Mouse (Mus musculus) midbrain, postnatal 0 days (tissue): ENCODE data around the gene Stip1. TPM values are rescaled to one million over a fixed set of nuclear protein-coding genes. Genes with fewer than 3 reads are reported as not detected.
"Not testable (repeated sequence)": the region's sequence is repeated elsewhere in the genome, so short reads cannot be mapped to it uniquely, and the experiment has no call there.

Experiments
- ATAC-seq: fragments of 200-750 bp; cut with Nextera tagmentation; 2 replicates; pipeline ENCODE4 v1.8.0; 2017; ENCODE audit warnings: moderate number of reproducible peaks, mild to moderate bottlenecking, moderate TSS enrichment, moderate library complexity; ENCODE audit not compliant: low FRiP score
- DNase-seq: peaks from one replicate; pipeline ENCODE4 v3.0.0-alpha.2; 2015; ENCODE audit warnings: low spot score
- H3K27ac ChIP-seq: fragments of 300-500 bp; sonication (generic); 2 replicates; pipeline ENCODE4 v1.5.1; 2014; ENCODE audit warnings: low read depth, mild to moderate bottlenecking, low read length, mixed read lengths
- H3K27me3 ChIP-seq: fragments of 300-500 bp; sonication (generic); 2 replicates; pipeline ENCODE4 v1.6.1; 2014; ENCODE audit warnings: low read length, control low read depth, mixed read lengths; ENCODE audit not compliant: insufficient read depth
- H3K36me3 ChIP-seq: fragments of 300-500 bp; sonication (generic); 2 replicates; pipeline ENCODE4 v1.6.1; 2014; ENCODE audit warnings: low read length, control low read depth, mixed read lengths; ENCODE audit not compliant: insufficient read depth
- H3K4me1 ChIP-seq: fragments of 300-500 bp; sonication (generic); 2 replicates; pipeline ENCODE4 v1.6.1; 2014; ENCODE audit warnings: mild to moderate bottlenecking, control low read depth, antibody characterized with exemption, low read length, mixed read lengths; ENCODE audit not compliant: insufficient read depth
- H3K4me2 ChIP-seq: fragments of 300-500 bp; sonication (generic); 2 replicates; pipeline ENCODE4 v1.6.1; 2014; ENCODE audit warnings: low read depth, mild to moderate bottlenecking, low read length, mixed read lengths; ENCODE audit not compliant: poor library complexity, severe bottlenecking
- H3K4me3 ChIP-seq: fragments of 300-500 bp; sonication (generic); 2 replicates; pipeline ENCODE4 v1.5.1; 2014; ENCODE audit warnings: low read depth, mild to moderate bottlenecking, low read length, moderate library complexity
- H3K9ac ChIP-seq: fragments of 300-500 bp; sonication (generic); replicated peaks from 2 replicates; pipeline ENCODE4 v1.6.1; 2014; ENCODE audit warnings: mild to moderate bottlenecking, low read length, moderate library complexity, mixed read lengths; ENCODE audit not compliant: poor library complexity, severe bottlenecking
- H3K9me3 ChIP-seq: fragments of 300-500 bp; sonication (generic); 2 replicates; pipeline ENCODE4 v1.6.1; 2016; ENCODE audit warnings: low read length, control low read depth
- CTCF ChIP-seq: IDR thresholded peaks from 2 replicates; pipeline ENCODE4 v1.5.1; 2016; ENCODE audit warnings: antibody characterized with exemption, mild to moderate bottlenecking
- WGBS: fragments of 180-500 bp; shearing (Covaris S2); extraction: QIAGEN DNeasy Blood & Tissue Kit; methylation state at CpG from one replicate; pipeline ENCODE4 v1.1.7; 2014; 5-methylcytosine and 5-hydroxymethylcytosine counted together
- polyA plus RNA-seq: library from polyadenylated mRNA; unstranded; fragments of >200 nt; fragmentation: Nextera tagmentation; extraction: Ambion mirVana; gene quantifications from 2 replicates; pipeline ENCODE4 v1.2.1, GENCODE M21; 2015
- total RNA-seq: library from RNA; depleted of rRNA; stranded (reverse); fragments of >200 nt; gene quantifications from 2 replicates; pipeline ENCODE4 v1.2.3, GENCODE M21; 2014

The Stip1 gene
- total and polyA plus RNA-seq, 2 experiments from 2014 or later, result 97.0 to 142 TPM

- H3K4me1 ChIP-seq, result peaks cover 21% of the 10 kb centered on the region; the same call in 1 of the 2 replicates
- DNase-seq, result no peak
- peak overlapping the region; percentile 62 for H3K9ac ChIP-seq
- H3K4me3 ChIP-seq, result peak overlapping the region; percentile 62
- 48% methylated on average over 20 of the region's 21 CpGs for WGBS
- peak overlapping the region; percentile 87 for H3K4me2 ChIP-seq
- no peak overlapping the region for H3K27ac ChIP-seq
- TF ChIP-seq CTCF, result no peak
- peaks cover 7% of the 10 kb centered on the region for H3K36me3 ChIP-seq
- no peaks in the 10 kb centered on the region for H3K27me3 ChIP-seq
- H3K9me3 ChIP-seq, result no peaks in the 10 kb centered on the region
- no peak for ATAC-seq
Measured at GRCm38 (mm10) chr19:6995255-6995991, 44.3 kb downstream of the Stip1 start.

- H3K9ac ChIP-seq, result no peak overlapping the region
- peaks cover 7% of the 10 kb centered on the region for H3K36me3 ChIP-seq
- ATAC-seq (no peak), DNase-seq (no peak)
- H3K9me3 ChIP-seq, result no peaks in the 10 kb centered on the region
- H3K4me1 ChIP-seq, result peaks cover 21% of the 10 kb centered on the region; the same call in 1 of the 2 replicates
- no peak overlapping the region for H3K4me3 ChIP-seq
- WGBS, result 86% methylated on average over 8 of the region's 8 CpGs
- H3K4me2 ChIP-seq, result no peak overlapping the region
- no peak overlapping the region for H3K27ac ChIP-seq
- no peaks in the 10 kb centered on the region for H3K27me3 ChIP-seq
- no peak for TF ChIP-seq CTCF
Measured at GRCm38 (mm10) chr19:6994489-6994888, 45.3 kb downstream of the Stip1 start.

- no peak for ATAC-seq
- DNase-seq, result no peak
- WGBS, result 87% methylated on average over 8 of the region's 8 CpGs
- Histone ChIP-seq H3K27me3 (no peaks in the 10 kb centered on the region), H3K4me1 (peaks cover 21% of the 10 kb centered on the region; the same call in 1 of the 2 replicates), H3K27ac (no peak overlapping the region), H3K4me3 (no peak overlapping the region), H3K9me3 (no peaks in the 10 kb centered on the region), H3K36me3 (peaks cover 2% of the 10 kb centered on the region), H3K9ac (no peak overlapping the region), H3K4me2 (no peak overlapping the region)
- no peak for TF ChIP-seq CTCF
Measured at GRCm38 (mm10) chr19:6994002-6994401, 45.8 kb downstream of the Stip1 start.

GRCm38 (mm10) chr19:6993011-6993770, 46.6 kb downstream of the Stip1 start:
- Histone ChIP-seq H3K4me3 (peak overlapping the region; percentile 44), H3K4me2 (peak overlapping the region; percentile 92), H3K4me1 (peaks cover 21% of the 10 kb centered on the region; the same call in 1 of the 2 replicates), H3K27ac (peak overlapping the region; percentile 12; the same call in 1 of the 2 replicates), H3K27me3 (no peaks in the 10 kb centered on the region), H3K9me3 (no peaks in the 10 kb centered on the region), H3K36me3 (no peaks in the 10 kb centered on the region), H3K9ac (peak overlapping the region; percentile 37; the same call in 1 of the 2 replicates)
- 63% methylated on average over 14 of the region's 14 CpGs for WGBS
- DNase-seq (no peak), ATAC-seq (peak; percentile 4; the same call in 1 of the 2 replicates)
- no peak; the same call in 1 of the 2 replicates for TF ChIP-seq CTCF

- ATAC-seq (peak; percentile 93), DNase-seq (peak; percentile 98)
- peak within 1 kb of the TSS; percentile 51 for H3K27ac ChIP-seq
- H3K4me2 ChIP-seq, result peak within 1 kb of the TSS; percentile 92
- H3K9me3 ChIP-seq, result no peaks in the 10 kb centered on the region
- no peaks in the 10 kb centered on the region for H3K36me3 ChIP-seq
- peak within 1 kb of the TSS; percentile 44 for H3K4me3 ChIP-seq
- peak within 1 kb of the TSS; percentile 66 for H3K9ac ChIP-seq
- peaks cover 25% of the 10 kb centered on the region for H3K4me1 ChIP-seq
- 2% methylated on average over 37 of the region's 37 CpGs for WGBS
- no peaks in the 10 kb centered on the region for H3K27me3 ChIP-seq
- peak; percentile 44; the same call in 1 of the 2 replicates for TF ChIP-seq CTCF
Measured at GRCm38 (mm10) chr19:6992011-6992858, 47.5 kb downstream of the Stip1 start, which contains the start of gene Dnajc4. Gene Dnajc4, minus strand, starts transcription at chr19:6992572.

GRCm38 (mm10) chr19:6991166-6991565, 48.6 kb downstream of the Stip1 start:
- H3K36me3 ChIP-seq, ATAC-seq, H3K4me3 ChIP-seq, H3K4me2 ChIP-seq, DNase-seq, H3K27ac ChIP-seq, H3K9ac ChIP-seq, H3K27me3 ChIP-seq, H3K9me3 ChIP-seq: not testable (repeated sequence)
- H3K4me1 ChIP-seq, result peaks cover 24% of the 10 kb centered on the region
- WGBS, result 95% methylated on average over 6 of the region's 6 CpGs
